Mouse (Mus musculus): ENCODE measurements around the gene Jagn1.

Jagn1 gene

DNA sequence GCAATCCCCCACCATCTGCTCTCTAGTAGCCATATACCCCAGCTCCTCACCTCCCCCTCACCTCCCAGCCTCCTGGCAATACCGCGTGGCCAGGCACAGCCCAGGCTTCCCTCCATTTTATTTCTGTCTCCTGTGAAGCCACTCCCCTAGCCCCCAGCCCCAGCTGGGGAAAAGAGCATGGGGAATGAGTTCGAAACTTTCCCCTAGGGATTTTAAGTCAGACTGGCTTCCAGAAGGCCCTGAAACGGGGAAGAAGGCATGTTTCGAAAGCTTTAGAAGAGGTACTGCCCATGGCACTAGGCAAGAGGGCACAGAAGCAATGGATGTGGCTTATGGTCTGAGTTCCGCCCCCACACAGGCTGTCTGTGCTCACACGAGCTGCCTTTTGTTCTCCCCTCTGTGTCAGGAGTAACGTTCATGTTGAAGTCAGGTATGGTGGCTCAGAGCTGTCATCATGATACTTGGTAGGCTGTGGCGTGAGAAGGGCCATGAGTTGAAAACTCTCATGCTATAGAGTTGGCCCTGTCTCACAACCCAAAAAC lies 6.6 kb upstream of the Jagn1 start, which contains the start of gene Cidec:
TSS of gene Cidec (minus strand) at position 97 of the 542 bp plus-strand sequence.
- DNase-seq: no peak

DNA sequence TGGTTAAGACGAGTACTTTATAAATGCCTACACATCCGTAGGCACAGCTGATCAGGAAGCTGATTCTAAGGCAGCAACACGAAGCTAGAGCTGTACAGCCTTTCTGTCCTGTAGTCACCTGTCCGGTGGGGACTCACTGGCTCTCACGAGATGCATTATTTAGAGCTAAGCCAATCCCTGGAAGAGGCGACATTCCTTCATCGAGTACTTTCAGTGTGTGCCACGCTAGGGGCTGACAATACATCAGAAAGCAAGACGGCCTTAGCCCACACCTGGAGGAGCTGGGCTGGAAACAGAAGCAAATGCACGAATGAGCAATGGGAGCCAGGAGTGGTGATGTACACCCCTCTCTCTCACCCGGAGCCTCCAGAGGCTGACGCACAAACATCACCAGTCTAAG lies 5.2 kb upstream of the Jagn1 start:
- no peak for DNase-seq

DNA sequence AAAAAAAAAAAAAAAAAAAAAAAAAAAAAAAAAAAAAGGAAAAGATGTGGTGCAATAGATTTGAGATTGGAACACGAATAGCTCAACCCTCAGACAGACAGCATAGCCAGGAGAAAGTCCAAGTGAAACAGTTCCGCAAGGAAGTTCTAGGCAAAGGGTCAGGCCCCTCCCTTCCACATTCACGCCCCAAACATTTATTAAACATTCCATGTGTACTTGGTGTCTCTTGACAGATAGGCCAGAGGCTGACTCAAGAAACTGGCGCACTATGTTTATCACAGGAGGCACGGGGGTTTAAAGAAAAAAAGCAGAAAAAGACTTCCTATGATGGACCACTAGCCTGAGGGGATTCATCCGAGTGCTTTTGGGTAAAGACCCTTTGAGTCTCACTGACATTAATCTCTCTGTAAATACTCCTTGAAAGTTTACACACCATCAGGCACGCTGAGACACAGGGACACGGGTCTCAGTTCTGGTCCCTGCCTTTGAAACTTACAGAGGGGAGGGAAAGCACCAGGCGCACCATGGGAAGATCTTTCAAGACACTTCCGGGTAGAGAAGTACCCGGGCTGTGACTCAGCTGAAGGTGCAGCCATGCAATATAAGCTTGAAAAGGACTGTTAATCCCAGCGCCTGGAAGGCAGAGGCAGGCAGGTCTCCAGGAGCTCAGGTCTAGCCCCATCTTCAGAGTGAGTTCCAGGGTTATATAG lies 3.5 kb upstream of the Jagn1 start:
- DNase-seq: no peak

DNA sequence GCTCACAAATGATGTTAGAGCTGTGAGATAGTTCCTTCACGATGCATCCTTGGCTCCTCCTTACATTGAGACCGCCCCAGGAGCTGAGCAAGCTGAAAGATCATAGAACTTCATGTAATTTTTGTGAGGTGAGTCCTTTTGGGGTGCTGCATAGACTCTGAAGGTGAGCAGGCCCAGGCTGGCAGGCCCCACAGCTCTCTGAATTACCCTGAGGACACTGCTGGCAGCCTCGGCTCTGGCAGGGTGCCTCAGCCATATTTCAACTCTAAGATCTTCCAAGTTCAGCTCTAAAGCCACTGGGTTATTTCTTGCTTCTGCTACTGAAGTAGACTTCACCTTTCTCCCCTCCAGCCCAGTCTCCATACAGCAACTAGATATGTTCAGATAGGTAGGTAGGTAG lies 1.7 kb upstream of the Jagn1 start:
- DNase-seq: no peak

DNA sequence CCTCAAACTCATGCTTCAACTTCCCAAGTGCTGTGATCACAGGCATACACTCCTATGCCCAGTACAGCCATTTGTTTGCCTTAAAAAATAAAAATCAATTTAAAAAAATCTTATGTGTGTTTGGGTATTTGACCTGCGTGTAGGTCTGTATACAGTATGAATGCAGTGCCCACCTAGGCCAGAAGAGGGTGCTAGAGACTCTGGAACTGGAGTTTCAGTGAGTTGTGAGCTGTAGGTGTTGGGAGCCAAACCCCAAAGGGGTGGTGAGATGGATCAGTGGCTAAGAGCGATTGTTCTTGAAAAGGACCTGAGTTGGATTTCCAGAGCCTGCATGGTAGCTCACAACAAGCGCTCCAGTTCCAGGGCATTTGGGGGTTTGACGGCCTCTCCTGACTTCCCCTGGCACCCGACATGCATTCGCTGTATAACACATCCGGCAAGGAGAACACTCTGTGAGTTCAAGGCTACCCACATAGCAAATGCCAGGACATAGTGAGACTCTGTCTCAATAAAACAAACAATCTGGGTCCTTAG lies 1.2 kb upstream of the Jagn1 start:
- DNase-seq: peak; percentile 89

DNA sequence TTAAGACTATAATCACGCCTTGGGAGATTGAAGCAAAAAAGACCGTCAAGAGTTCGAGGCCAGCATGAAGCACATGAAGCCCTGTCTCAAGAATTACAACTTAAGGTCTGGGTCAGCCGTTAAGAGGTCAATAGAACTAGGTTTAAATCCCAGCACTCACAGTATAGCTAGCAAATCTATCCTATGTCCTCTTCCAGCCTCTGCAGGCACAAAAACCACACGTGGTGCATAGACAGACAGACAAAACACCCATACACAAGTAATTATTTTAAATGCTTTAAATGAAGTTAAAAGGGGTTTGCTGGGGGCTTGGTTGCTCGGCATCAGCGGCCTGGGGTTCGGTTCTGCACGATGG lies 305 bp upstream of the Jagn1 start:
- DNase-seq: no peak

DNA sequence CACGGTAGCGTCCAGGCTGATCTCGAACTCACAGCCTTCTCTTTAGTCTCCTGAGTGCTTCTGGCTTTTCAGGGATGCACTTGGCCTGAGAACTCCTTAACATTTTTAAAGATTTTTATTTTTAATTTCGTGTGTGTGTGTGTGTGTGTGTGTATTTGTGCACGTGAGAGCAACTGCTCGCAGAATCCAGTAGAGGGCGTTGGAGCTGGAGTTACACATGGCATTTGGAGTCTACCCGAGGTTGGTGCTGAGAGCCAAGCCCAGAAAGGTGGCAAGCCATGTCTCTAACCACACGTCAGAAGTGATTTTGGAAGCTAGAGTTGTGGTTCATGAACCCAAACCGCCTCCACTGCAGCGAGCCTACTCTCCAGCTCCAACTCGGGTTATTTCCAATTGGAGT lies 722 bp downstream of the Jagn1 start:
- no peak for DNase-seq

DNA sequence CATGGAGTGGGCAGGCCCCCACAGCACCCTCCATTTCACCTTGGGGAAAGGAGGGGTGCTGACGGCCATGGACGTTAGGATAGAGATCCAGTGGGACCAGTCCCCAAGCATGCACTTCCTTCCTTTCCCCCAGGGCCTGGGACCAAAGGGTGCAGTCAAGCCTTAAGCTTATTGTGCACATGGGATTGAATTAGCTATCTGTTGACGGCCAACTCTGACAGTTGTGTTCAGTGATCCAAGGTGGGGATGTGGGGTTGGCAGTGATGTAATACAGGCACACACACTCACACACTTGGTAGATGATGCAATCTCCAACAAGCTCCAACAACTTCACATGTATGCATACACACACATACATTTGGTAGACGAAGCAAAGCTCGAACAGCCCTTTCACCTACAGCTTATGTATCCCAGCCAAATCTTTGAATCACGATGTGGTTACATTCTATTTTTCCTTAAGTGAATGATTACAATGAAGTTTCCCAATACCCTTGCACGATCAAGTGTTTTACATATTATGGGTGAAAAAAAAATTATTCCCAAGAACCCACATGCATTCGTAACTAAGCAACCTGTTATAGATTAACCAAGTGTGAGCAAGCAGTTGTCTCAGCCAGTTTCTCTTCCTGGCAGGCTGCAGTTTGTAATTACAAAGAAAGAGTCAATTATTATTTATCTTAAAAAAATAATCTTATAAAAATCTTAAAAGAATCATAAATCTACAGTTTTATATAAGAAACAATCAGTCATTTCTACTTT lies 2.0 kb downstream of the Jagn1 start:
- DNase-seq: no peak

DNA sequence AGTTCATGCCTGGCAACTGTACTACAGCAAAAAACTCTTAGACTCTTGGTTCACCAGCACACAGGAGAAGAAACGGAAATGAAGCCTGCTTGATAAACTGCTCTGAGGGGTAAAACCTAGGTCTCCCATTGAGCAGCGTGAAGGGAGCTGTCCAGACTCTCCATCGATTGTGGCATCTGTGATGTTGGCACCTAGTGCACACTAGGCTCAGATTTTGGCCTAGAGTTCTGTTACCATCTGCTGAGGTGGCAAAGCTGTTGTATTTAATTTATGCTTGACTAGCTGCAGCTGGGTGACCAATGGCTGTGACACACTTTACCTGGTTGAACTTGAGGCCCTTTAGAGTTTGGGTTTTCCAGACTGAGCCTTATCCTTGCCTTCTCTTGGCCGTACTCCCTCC lies 5.3 kb downstream of the Jagn1 start:
- DNase-seq: no peak

DNA sequence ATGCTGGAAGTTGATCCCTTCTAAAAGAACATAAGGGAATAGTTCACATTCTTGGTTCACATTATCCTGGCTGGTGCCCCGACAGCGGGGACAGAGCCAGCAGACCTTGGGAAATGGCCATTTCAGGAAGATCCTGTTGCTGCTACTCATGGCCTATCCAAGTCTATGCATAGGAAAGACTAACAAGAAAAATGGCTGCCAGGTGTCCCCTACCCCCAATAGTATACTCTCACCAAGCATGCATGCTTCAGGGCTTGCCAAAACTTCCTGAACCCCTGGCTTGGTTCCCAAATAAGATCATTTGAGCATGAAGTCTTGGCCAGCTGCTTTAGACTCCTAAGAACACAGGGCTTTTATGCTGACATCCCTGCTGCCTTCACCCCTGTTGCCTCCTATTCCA lies 9.5 kb downstream of the Jagn1 start:
- DNase-seq: no peak

DNA sequence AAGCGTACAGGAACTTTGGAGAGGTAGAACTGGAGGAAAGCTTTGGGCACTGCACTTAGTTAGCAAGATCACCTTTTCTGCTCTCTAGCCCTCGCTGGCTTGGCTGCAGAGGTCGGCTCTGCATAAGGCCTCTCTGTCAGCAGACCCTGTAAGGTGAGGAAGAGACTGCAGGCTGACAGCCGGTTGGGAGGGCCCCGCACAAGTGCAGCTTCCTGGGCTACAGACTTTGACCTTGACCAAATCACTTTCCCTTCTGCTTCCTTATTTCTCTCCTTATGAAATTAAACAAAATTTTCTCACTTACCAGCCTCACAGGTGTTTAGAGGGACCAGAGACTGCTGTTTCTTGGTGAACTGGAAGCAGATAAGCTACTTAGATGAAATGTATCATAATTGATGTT lies 12.6 kb downstream of the Jagn1 start:
- DNase-seq: peak; percentile 46

DNA sequence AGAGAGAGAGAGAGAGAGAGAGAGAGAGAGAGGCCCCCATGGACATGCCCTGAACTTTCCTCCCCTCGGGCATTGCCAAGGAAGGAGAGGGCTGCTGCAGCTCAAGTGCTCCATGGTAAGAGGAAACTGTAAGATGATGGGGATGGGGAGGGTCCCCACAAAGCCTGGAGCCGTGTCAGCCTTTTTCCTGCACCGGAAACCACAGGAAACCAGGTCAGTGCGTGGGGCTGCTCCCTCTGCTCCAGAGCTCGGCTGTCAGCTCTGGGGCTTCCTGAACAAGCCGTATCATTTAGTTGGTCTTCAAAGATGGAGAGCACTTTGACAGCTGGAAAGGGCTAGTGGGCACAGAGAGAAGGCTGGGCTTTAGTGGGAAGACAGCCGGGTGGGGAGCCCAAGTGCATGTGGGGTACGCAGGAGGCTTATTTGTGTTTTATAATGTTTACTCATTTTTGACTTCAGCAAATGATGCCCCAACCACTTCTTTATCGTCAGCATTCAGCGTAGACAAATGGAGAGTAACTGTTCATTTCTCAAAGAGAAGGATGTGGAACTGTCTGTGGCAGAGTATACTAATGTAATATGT lies 15.7 kb downstream of the Jagn1 start, which contains the start of gene Il17re:
TSS of gene Il17re (plus strand) at position 533 of the 583 bp plus-strand sequence.
- DNase-seq: peak; percentile 62

DNA sequence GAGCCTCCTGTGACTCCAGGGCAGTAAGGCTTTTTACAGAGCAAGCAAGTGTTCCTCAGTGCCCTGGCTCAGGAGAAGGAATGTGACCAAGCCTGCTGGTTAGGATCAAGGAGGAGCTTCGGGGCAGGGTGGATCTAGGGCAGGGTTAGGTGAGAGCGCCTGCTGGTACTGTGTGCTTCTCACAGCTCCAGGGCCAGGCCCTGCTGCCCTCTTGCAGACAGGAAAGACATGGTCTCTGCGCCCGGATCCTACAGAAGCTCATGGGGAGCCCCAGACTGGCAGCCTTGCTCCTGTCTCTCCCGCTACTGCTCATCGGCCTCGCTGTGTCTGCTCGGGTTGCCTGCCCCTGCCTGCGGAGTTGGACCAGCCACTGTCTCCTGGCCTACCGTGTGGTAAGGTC lies 16.3 kb downstream of the Jagn1 start:
- DNase-seq: peak; percentile 62

DNA sequence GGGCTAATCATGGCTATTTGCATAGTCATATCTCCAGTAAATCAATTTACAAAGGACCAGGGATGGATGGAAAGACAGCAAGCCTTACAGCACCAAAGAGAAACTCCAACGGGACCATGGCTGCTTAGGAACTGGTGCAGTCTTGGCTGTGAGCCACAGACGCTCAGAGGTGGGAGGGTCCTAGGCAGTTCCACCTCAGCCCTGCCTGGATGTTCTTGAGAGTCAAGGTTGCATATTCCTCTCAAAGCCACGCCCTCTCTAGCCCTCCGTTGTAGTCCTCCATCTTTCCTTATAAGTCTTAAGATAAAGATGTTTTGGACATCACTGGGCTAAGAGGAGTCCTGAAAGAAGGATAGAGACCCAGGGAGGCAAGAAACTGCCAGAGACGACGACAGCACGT lies 21.7 kb downstream of the Jagn1 start:
- no peak for DNase-seq

DNA sequence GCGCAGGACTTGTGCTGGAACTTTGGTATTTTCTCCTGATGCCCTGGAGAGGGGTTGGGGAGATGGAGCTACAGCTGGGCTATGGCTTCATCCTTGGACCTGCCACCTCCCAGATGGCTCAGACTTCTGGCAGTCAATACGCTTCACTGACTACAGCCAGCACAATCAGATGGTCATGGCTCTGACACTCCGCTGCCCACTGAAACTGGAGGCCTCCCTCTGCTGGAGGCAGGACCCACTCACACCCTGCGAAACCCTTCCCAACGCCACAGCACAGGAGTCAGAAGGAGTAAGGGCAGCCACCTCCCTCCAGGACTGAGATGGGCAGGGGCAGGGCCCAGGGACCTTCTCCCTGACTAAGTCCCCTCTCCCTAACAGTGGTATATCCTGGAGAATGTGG lies 23.2 kb downstream of the Jagn1 start:
- no peak for DNase-seq

DNA sequence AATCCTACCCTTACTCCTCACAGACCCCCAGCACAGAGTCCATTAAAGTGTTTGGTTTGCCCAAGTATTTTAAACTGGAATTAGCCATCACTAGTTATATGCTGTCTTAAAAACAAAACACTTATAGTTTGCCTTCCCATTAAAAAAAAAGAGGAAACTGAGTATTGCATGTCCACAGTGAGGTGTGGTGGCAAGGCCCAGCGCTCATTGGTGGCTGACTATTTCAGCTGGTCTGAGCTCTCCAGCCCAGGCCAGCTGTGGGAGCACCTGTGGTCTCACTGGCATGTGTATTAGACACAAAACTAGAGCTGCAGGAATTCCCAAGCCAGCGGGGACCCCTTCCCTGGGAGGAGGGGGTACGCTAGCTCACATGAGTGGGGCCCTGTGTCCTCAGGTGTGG lies 26.1 kb downstream of the Jagn1 start:
- no peak for DNase-seq

DNA sequence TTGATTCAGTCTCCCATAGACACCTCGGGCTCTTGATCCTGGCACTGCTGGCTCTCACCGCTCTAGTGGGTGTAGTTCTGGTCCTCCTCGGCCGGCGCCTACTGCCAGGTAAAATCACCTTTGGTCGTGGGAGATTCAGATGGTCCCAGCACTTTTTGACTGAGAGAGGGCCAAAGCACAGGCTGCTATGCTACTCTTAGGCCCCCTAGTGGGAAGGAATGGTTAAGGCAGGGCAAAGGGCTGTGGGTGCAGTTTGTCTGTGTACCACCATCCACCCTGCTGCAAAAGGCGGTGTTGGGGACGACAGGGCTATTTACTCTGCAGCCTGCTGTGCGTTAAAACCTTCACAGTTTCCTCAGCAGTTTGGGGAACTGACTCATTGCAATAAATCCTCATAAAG lies 26.7 kb downstream of the Jagn1 start:
- DNase-seq: peak; percentile 86

DNA sequence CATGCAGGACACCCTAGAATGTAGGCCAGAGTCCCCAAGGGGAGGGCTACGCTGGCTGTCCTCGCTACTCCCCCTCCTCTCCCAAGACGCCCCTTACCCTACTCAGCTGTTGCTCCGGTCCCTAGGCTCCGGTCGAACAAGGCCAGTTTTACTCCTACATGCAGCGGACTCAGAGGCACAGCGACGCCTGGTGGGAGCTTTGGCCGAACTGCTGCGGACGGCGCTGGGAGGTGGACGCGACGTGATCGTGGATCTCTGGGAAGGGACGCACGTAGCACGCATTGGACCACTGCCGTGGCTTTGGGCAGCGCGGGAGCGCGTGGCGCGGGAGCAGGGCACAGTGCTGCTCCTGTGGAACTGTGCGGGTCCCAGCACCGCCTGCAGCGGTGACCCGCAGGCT lies 27.1 kb downstream of the Jagn1 start:
- peak; percentile 83 for DNase-seq

DNA sequence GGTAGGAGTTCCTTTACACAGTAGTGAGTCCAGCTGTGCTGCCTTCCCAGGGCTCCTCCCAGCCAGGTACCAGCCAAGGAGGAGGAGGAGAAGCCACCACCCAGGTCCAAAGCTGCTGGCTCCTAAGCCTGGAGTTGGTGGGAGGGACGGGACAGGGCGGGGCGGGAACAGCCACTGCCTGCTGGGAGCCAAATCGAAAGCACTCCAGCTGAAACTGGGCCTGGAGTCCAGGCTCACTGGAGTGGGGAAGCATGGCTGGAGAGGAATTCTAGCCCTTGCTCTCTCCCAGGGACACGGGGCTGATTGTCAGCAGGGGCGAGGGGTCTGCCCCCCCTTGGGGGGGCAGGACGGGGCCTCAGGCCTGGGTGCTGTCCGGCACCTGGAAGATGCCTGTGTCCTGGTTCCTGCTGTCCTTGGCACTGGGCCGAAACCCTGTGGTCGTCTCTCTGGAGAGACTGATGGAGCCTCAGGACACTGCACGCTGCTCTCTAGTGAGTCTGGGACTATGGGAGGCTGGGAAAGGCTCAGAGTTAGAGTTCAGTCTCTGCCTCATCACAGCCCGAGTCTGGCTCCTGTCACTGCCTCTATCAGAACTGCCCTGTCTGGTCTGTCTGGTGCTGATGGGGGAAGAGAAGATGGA lies 29.0 kb downstream of the Jagn1 start, which contains the start of gene Il17rc:
TSS of gene Il17rc (plus strand) at position 131 of the 640 bp plus-strand sequence.
- no peak for DNase-seq

DNA sequence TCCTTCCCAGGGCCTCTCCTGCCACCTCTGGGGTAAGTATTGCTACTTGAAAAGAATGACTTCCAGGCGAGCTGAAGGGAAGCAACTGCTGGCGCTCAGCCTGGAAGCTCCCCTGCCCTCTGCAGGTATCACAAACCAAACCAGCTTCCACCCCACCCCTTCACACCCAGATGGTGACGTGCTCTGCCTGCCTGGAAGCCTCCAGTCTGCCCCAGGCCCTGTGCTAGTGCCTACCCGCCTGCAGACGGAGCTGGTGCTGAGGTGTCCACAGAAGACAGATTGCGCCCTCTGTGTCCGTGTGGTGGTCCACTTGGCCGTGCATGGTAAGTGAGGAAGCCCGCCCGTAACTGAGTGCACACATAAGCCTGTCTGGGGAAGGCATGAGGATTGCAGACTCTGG lies 29.7 kb downstream of the Jagn1 start:
- no peak for DNase-seq

DNA sequence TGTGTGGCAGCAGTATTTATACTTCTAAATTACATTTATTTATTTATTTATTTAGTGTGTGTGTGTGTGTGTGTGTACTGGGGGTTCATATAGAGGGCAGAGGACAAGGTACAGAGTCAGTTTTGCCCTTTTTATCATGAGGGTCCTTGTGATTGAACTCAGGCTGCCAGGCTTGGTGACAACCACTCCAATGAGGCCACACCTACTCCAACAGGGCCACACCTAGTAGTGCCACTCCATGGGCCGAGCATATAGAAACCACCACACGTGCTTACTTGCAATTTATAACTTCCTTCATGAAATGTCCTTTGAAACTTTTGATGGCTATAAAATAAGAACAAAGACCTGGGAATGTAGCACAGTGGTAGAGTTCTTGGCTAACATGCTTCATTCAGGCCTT lies 30.9 kb downstream of the Jagn1 start:
- no peak for DNase-seq

DNA sequence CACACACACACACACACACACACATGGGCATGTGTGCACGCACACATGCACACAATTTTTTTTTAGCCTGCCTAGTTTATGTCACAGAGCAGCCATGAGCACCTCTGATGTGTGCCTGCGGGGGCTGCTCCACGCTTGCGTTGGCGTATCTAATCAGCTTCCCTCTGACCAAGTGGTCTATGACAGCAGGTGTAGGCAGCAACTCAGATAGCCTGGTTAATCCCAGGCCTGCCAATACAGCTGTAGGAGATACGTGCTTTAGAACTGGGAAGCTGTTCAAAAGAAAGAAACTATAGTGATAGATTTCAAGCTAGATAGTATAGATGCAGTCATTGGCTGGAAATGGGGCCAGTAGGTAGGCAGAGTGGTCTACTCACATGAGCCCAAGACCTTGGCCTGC lies 31.3 kb downstream of the Jagn1 start:
- DNase-seq: no peak

DNA sequence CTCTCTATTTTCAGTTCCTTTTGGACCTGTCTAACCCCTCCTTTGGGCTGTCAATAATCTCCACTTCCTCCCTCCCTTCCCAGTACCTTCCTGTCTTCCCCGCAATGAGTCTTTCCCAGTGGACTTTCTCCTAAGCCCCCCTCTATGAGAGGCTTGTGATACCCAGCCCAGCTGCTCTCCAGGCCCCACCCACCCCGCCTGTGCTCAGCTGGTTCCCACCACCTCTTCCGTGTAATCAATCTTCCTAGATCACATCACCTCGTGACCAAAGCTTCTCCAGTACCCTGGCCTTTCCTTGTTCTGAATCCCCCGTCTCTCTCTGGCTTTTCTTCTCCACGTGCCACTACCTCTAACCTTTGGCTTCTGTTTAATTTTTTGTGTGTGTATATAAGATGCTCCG lies 35.0 kb downstream of the Jagn1 start:
- no peak for DNase-seq
